Mouse (Mus musculus) myocyte (in vitro differentiated cells): Measurements from ENCODE around the gene Flt1. TPM values are rescaled to one million over a fixed set of nuclear protein-coding genes. Genes with fewer than 3 reads are reported as not detected.

Experiments
- H3K27me3 ChIP-seq: one replicate; pipeline ENCODE4 v1.6.1; 2011; ENCODE audit not compliant: control insufficient read depth, insufficient read depth, insufficient read length
- H3K36me3 ChIP-seq: one replicate; pipeline ENCODE4 v1.6.1; 2011; ENCODE audit not compliant: control insufficient read depth, insufficient read depth
- H3K4me2 ChIP-seq: one replicate; pipeline ENCODE4 v1.6.1; 2011; ENCODE audit warnings: low read depth, control low read depth
- H3K4me3 ChIP-seq: one replicate; pipeline ENCODE4 v1.5.1; 2011; ENCODE audit warnings: mild to moderate bottlenecking, control low read depth, moderate library complexity
- H3K79me2 ChIP-seq: one replicate; pipeline ENCODE4 v1.6.1; 2011; ENCODE audit not compliant: control insufficient read depth, insufficient read depth
- H3ac ChIP-seq: one replicate; pipeline ENCODE4 v1.6.1; 2011; ENCODE audit not compliant: control insufficient read depth, insufficient read length
- CEBPB ChIP-seq: IDR thresholded peaks from 2 replicates; pipeline ENCODE4 v1.6.1; 2011; ENCODE audit warnings: mild to moderate bottlenecking, moderate library complexity; ENCODE audit not compliant: poor library complexity, insufficient read depth, severe bottlenecking
- E2F4 ChIP-seq: IDR thresholded peaks from one replicate; pipeline ENCODE4 v1.6.1; 2011; ENCODE audit warnings: mild to moderate bottlenecking, control low read depth, moderate library complexity; ENCODE audit not compliant: insufficient read depth
- MAX ChIP-seq: IDR thresholded peaks from one replicate; pipeline ENCODE4 v1.6.1; 2011; ENCODE audit warnings: low read depth, mild to moderate bottlenecking, control low read depth
- MYOD1 ChIP-seq, 3 experiments: IDR thresholded peaks; one replicate each; pipeline ENCODE4 v1.6.1; 2011; ENCODE audit warnings: control low read depth in 2 of 3, low read depth in 2 of 3, mild to moderate bottlenecking in 2 of 3, moderate library complexity in 1 of 3; ENCODE audit not compliant: insufficient read length in 2 of 3, control insufficient read depth in 1 of 3
- MYOG ChIP-seq, 3 experiments: IDR thresholded peaks; one replicate each; pipeline ENCODE4 v1.6.1; 2011; ENCODE audit warnings: control low read depth in 2 of 3, low read depth in 2 of 3, mild to moderate bottlenecking in 2 of 3; ENCODE audit not compliant: insufficient read length in 2 of 3, control insufficient read depth in 1 of 3, insufficient read depth in 1 of 3
- POLR2A ChIP-seq: IDR thresholded peaks from one replicate; pipeline ENCODE4 v1.6.1; 2011; ENCODE audit warnings: low read depth, mild to moderate bottlenecking, control low read depth, moderate library complexity; ENCODE audit not compliant: insufficient read length
- POLR2AphosphoS2 ChIP-seq: IDR thresholded peaks from one replicate; pipeline ENCODE4 v1.6.1; 2011; ENCODE audit warnings: low read depth, control low read depth; ENCODE audit not compliant: insufficient read length
- REST ChIP-seq: IDR thresholded peaks from one replicate; pipeline ENCODE4 v1.6.1; 2011; ENCODE audit warnings: mild to moderate bottlenecking, control low read depth, moderate library complexity; ENCODE audit not compliant: insufficient read depth, insufficient read length
- SRF ChIP-seq: IDR thresholded peaks from one replicate; pipeline ENCODE4 v1.6.1; 2011; ENCODE audit warnings: low read depth; ENCODE audit not compliant: control insufficient read depth, insufficient read length
- TCF12 ChIP-seq: IDR thresholded peaks from one replicate; pipeline ENCODE4 v1.6.1; 2011; ENCODE audit warnings: mild to moderate bottlenecking, control low read depth; ENCODE audit not compliant: poor library complexity, insufficient read depth, severe bottlenecking
- TCF3 ChIP-seq: IDR thresholded peaks from one replicate; pipeline ENCODE4 v1.6.1; 2011; ENCODE audit warnings: low read depth, control low read depth; ENCODE audit not compliant: insufficient read length
- USF1 ChIP-seq: IDR thresholded peaks from one replicate; pipeline ENCODE4 v1.6.1; 2011; ENCODE audit warnings: low read depth, mild to moderate bottlenecking, control low read depth, moderate library complexity
- polyA plus RNA-seq: library from polyadenylated mRNA; unstranded; fragments of >200 nt; fragmentation: generic; extraction: Trizol; gene quantifications from one replicate; pipeline ENCODE4 v1.2.1, GENCODE M21; 2012; ENCODE audit warnings: missing spikeins

Gene Flt1
- polyA plus RNA-seq, 1 experiment, result 1.1 TPM

DNA sequence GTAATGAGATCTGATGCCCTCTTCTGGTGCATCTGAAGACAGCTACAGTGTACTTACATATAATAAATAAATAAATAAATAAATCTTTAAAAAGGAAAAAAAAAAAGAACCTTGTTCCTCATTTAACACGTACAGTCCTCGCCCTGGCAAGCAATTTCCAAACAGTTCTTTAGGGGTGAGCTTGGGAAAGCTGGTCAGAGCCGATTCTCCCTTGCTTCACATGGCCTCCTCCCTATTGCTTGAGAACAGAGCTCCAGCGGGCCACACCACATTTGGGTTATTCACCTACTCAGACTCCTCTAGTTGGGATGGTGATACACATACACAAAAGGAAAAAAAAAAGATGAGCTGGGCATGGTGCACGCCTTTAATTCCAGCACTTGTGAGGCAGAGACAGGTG lies 85.9 kb downstream of the Flt1 start:
- TF ChIP-seq POLR2AphosphoS2, result no peak
- no peak for TF ChIP-seq POLR2A
- no peak for TF ChIP-seq USF1
- TF ChIP-seq MAX, result no peak
- no peak for TF ChIP-seq E2F4
- no peak for TF ChIP-seq MYOD1 (IDR thresholded peaks at IDR 0.05; ENCODE audit: control insufficient read depth in 1 of 3, insufficient read length in 2 of 3, low read depth in 2 of 3)
- TF ChIP-seq SRF, result no peak
- TF ChIP-seq REST, result no peak
- no peak for TF ChIP-seq TCF3
- TF ChIP-seq TCF12, result no peak
- TF ChIP-seq CEBPB, result no peak
- TF ChIP-seq MYOG (IDR thresholded peaks at IDR 0.05; ENCODE audit: control insufficient read depth in 1 of 3, insufficient read depth in 1 of 3, insufficient read length in 2 of 3, low read depth in 2 of 3), result no peak
- Histone ChIP-seq H3ac (no peak overlapping the region), H3K4me2 (no peak overlapping the region), H3K36me3 (no peaks in the 10 kb centered on the region), H3K27me3 (no peaks in the 10 kb centered on the region), H3K79me2 (no peaks in the 10 kb centered on the region), H3K4me3 (no peak overlapping the region)

DNA sequence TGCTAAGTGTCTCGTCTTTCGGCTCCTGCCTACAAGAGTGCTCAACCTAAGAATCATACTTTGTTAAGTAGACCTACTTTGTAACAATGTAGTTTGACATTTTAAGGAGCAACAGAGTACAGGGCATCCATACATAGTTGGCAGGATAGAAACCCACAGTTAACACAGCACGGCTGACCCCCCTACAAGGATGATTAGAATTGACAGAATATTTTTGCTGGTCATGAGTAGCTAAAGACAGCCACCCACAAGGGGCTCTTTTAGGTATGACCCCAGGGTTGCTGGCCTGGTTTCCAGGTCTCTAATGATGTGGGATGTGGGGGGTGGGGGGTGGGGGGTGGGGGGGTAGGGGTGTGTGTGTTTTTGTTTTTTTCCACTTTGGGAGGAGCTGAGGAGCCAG lies 89.1 kb downstream of the Flt1 start:
- Histone ChIP-seq H3K4me3 (no peak overlapping the region), H3K79me2 (no peaks in the 10 kb centered on the region), H3K27me3 (no peaks in the 10 kb centered on the region), H3K36me3 (no peaks in the 10 kb centered on the region), H3K4me2 (no peak overlapping the region), H3ac (no peak overlapping the region)
- TF ChIP-seq MAX (no peak), POLR2A (no peak), TCF12 (no peak), CEBPB (no peak), USF1 (no peak), TCF3 (no peak), POLR2AphosphoS2 (no peak), E2F4 (no peak), SRF (no peak), REST (no peak), MYOD1 (IDR thresholded peaks at IDR 0.05; ENCODE audit: control insufficient read depth in 1 of 3, insufficient read length in 2 of 3, low read depth in 2 of 3) (no peak)

DNA sequence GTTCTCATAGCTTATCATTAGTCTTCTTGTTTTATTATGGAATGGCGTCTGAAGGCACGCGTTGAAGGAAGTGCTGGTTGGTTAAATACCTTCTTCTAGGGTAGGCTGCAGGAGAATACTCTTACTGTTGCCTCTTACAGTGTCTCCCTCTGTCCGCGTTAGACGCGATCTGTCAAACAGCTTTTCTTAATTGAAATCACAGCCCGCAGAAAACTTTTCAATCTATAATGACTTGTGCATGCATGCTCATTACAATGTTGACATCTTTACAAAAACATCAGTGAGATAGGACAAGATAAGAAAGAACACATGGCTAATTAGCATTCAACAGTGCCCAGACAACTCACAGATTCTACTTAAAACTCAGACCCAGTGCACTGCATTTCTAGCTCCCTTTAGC lies 89.9 kb downstream of the Flt1 start:
- Histone ChIP-seq H3K4me3 (no peak overlapping the region), H3K36me3 (no peaks in the 10 kb centered on the region), H3K79me2 (no peaks in the 10 kb centered on the region), H3K27me3 (no peaks in the 10 kb centered on the region), H3ac (no peak overlapping the region), H3K4me2 (no peak overlapping the region)
- TF ChIP-seq TCF3 (no peak), MYOD1 (IDR thresholded peaks at IDR 0.05; ENCODE audit: control insufficient read depth in 1 of 3, insufficient read length in 2 of 3, low read depth in 2 of 3) (no peak), MAX (no peak), POLR2A (no peak)

DNA sequence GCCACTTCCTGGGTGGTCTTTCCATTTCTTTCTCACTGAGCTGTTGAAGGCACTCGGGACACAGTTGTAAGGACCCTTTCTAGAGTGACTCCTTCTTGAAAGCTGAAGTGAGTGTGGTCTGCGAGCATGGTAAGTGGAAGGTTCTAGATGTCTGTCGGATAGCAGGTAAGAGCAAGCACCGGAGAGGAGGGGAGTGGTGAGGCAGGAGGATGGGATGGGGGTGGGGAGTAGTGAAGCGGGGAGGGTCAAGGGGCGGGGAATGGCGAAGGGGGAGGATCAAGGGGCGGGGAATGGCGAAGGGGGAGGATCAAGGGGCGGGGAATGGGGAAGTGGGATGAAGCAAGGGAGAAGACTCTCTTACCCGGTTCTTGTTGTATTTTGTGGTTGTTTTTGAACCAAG lies 91.8 kb downstream of the Flt1 start:
- TF ChIP-seq TCF12 (no peak), MYOD1 (IDR thresholded peaks at IDR 0.05; ENCODE audit: control insufficient read depth in 1 of 3, insufficient read length in 2 of 3, low read depth in 2 of 3) (no peak)
- no peaks in the 10 kb centered on the region for H3K79me2 ChIP-seq
- H3K4me3 ChIP-seq, result no peak overlapping the region
- no peak overlapping the region for H3K4me2 ChIP-seq
- no peaks in the 10 kb centered on the region for H3K27me3 ChIP-seq
- no peaks in the 10 kb centered on the region for H3K36me3 ChIP-seq
- no peak overlapping the region for H3ac ChIP-seq

DNA sequence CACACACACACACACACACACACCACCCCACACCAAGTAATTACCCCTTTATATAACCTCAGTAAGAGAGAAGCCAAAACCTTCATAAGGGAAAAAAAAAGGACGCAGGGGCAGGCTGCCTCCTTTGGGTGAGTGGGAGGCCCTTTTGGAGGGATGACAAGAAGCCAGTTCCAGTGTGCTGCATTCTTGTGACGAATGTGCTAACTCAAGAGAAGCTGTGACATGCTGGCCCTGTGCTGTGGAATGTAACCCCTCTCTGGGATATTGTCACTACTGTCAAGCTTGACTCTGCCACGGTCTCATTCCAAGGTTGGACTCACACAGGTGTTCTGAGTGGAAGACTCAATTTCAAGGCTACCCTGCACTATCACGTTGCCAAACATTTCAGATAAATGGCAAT lies 93.1 kb downstream of the Flt1 start:
- Histone ChIP-seq H3K27me3 (no peaks in the 10 kb centered on the region), H3ac (no peak overlapping the region), H3K4me3 (no peak overlapping the region), H3K79me2 (no peaks in the 10 kb centered on the region), H3K36me3 (no peaks in the 10 kb centered on the region), H3K4me2 (no peak overlapping the region)
- TF ChIP-seq CEBPB, result no peak
- no peak for TF ChIP-seq TCF12
- TF ChIP-seq USF1, result no peak
- no peak for TF ChIP-seq MYOG (IDR thresholded peaks at IDR 0.05; ENCODE audit: control insufficient read depth in 1 of 3, insufficient read depth in 1 of 3, insufficient read length in 2 of 3, low read depth in 2 of 3)
